Mouse (Mus musculus): Measurements from ENCODE around the gene Epha1.

DNA sequence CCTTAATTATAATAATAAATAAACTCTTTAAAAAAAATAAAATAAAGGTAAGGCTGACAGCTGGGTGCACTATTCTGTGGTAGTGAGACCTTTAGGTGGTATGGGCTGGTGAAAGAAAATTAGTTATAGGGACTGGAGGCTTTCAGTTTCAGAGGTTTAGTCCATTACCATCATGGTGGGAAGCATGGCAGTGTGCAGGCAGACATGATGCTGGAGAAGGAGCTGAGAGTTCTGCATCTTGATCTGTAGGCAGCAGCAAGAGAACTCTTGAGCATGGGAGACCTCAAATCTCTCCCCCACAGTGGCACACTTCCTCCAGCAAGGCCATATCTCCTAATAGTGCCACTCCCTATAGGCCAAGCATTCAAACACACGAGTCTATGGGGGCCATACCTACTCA lies 30.9 kb downstream of the Epha1 start:
- TF ChIP-seq CTCF (IDR thresholded peaks at IDR 0.05; ENCODE audit: borderline replicate concordance, insufficient read depth, low read length), result no peak
- no peak for TF ChIP-seq POLR2A (IDR thresholded peaks at IDR 0.05; ENCODE audit: low read depth, low read length)
